Mouse (Mus musculus) embryonic stem cell, embryonic (primary cell): ENCODE results near the gene Ugt2a3.
"Not testable (repeated sequence)": the region's sequence is repeated elsewhere in the genome, so short reads cannot be mapped to it uniquely, and the experiment has no call there.

Experiments used
- CTCF ChIA-PET, 4 experiments: fragments of 300-600 bp in 2 of 4; fragments of 350-600 bp in 2 of 4; sonication (Branson Sonifier 250); formaldehyde crosslinking; loops; one replicate each; lab custom pipeline; 2022; ENCODE audit warnings: inconsistent platforms in 2 of 4; lab: Charles Lee
- POLR2A ChIA-PET, 4 experiments: fragments of 300-600 bp in 2 of 4; fragments of 350-600 bp in 2 of 4; sonication (Branson Sonifier 250); formaldehyde crosslinking; loops; one replicate each; lab custom pipeline; 2022; ENCODE audit warnings: antibody characterized with exemption in 4 of 4, inconsistent platforms in 1 of 4; lab: Charles Lee

Gene Ugt2a3

DNA sequence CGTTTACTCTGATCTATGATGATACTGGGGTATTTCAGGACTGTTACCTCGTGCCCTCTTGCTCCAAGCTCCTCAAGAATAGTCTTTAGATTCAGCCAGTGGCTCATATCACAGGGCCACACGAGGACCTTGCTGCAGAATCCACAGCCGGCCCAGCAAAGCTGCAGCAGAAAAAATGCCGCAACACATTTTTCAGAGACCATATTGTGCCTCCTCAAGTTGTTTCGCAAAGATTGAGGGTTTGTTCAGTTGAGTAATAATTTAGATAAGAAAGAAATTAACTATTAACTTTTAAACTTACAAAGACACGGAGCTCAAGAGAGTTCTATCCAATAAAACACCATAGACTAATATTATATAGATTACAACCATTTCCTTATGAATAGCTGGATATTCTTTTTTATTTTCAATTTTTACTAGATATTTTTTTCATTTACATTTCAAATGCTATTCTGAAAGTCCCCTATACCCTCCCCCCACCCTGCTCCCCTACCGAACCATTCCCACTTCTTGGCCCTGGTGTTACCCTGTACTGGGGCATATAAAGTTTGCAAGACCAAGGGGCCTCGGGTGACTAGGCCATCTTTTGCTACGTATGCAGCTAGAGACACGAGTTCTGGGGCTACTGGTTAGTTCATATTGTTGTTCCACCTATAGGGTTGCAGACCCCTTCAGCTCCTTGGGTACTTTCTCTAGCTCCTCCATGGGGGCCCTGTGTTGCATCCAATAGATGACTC lies at the start of gene Ugt2a3:
Gene Ugt2a3 (minus strand): TSS at position 235 of the 737 bp plus-strand sequence.
- POLR2A ChIA-PET = no interaction called here
- CTCF ChIA-PET = interaction anchor here in 1 of 4 experiments (0.6 kb wide), 1 partner anchor 1298 kb away, joined by 3 read pairs; no protein-coding TSS in a partner anchor

DNA sequence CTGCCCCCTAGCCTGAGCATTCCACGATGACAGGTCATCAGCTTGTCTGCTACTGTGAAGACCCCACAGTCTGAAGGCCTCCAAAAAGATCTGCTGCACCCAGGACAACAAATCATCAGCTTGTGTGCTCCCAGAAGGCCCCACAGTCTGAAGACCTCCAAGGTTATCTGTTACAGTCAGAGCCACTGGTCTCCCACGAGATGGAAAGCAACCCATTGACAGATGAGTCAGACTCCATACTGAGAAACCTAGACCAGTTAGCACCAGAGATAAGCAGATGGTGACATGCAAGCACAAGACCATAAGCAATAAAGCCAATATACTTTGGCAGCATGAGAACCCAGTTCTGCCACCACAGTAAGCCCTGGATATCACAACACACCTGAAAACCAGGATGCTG lies 43.2 kb upstream of the Ugt2a3 start:
- CTCF ChIA-PET = no interaction called here
- POLR2A ChIA-PET = no interaction called here

DNA sequence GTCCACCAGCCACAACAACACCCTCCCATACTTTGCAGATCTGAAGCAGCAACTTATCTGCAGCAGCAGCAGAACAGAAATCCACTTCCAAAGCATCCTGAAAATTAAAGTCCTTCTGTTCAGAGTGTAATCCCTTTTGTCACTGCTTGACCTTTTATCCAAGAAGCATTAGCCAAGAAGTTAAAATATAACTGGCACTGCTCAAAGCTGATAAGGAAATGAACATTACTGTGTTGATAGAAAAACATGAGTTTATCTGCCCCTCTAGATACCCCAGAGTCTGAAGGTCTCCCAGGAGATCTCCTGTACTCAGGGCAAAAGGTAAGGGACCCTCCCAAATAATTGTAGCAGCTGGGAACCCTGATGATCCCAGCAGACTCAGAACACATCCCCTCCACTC lies 42.8 kb upstream of the Ugt2a3 start:
- ChIA-PET CTCF (no interaction called here), POLR2A (no interaction called here)

GRCm38 (mm10) chr5:87375874-87376383 lies 38.9 kb upstream of the Ugt2a3 start:
- POLR2A ChIA-PET = interaction anchor here in 1 of 4 experiments (0.6 kb wide), 1 partner anchor 52 kb away, joined by 3 read pairs; no protein-coding TSS in a partner anchor

DNA sequence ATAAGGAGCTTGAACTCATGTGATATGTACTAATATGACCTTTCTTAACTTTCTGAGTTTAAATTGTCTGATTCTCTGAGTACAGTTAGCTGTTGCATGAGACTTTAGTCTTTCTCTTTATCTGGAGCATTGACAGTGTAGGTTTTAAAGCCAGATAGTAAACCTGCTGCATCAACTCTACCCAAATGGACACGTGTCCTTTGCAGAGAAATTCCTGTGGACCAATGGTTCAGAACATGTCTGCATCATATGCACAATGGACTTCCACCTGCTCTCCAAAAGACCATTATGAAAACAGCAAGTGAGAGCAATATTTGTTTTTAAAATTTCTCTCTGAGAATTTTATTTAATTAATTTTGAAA lies 36.5 kb upstream of the Ugt2a3 start:
- ChIA-PET CTCF (no interaction called here), POLR2A (no interaction called here)

More at GRCm38 (mm10) chr5:87375874-87376383, 38.9 kb upstream of the Ugt2a3 start:
- CTCF ChIA-PET = no interaction called here

DNA sequence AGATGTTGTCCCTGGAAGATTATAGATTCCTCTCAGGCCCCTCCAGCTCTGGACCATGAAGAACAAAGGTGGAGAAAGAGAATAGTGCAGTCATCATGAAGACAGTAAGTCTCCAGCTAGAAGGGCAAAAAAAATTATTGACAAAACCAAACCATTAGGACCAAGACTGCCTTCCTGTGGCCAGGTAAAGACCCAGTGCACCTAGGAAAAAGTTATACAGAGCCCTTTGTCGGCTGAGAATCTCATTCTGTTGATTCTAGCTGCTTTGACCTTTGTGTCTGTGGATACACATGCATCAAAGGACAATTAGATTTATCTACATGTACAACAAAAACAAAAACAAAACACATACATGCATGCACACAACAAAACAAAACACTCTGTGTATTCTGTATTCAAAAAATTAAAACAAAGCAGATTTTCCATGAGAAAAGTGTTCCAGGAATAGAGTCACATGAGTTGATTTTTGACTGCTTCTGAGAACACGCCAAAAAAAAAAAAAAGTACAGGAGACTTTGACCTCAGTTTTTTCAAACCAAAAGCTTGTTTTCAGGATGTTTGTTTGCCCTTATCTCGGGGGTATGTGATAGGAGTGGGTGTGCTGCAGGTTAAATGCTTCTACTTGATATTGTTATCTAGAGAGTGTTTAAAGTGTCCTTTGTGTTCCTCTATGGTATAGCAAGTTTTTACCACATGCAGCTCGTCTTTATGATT lies 36.0 kb upstream of the Ugt2a3 start:
- POLR2A ChIA-PET = not testable (repeated sequence)

DNA sequence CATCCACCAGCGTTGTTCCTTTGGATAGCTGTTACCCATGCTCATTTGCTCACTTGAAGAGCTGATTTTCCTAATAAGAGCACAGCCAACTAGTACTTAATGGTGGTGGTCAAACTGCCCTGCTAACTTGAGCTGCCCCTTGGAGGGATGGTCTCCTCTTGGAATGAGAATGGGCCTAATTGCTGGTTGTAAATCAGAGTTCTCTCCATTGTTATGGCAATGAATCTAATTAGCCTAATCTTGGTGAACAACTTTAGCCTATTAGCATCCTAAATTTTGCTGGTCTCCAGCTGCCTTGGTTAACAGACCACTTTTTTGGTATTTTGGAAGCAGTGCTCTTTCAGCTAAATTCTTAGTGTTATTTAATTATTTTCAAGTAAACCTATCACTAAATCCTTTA lies 13.4 kb upstream of the Ugt2a3 start:
- POLR2A ChIA-PET = interaction anchor here in 1 of 4 experiments (2.0 kb wide), 1 partner anchor 60 kb away, joined by 7 read pairs; no protein-coding TSS in a partner anchor

More for the DNA sequence above, 36.0 kb upstream of the Ugt2a3 start:
- CTCF ChIA-PET = not testable (repeated sequence)

DNA sequence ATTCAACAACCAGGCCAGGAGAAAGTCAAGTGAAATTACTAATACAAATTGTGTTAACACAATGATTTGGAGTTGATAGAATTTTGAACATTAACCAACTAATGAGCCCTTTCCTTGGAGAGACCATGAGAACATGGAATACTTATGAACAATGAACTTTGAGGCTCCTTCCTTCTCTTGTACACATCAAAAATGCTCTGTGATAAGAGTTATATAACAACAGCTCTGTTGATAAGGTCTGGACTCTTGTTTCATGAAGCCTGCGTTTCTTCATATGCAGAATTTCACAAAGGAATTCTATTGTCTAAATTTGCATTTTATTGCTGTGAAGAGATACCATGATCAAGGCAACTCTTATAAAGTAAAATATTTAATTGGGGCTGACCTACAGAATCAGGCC lies 12.2 kb upstream of the Ugt2a3 start:
- POLR2A ChIA-PET = interaction anchor here in 1 of 4 experiments (0.7 kb wide), 1 partner anchor 490 kb away, joined by 3 read pairs; no protein-coding TSS in a partner anchor
- CTCF ChIA-PET = not testable (repeated sequence)

More for the DNA sequence above, 13.4 kb upstream of the Ugt2a3 start:
- CTCF ChIA-PET = no interaction called here

GRCm38 (mm10) chr5:87347479-87348078 lies 10.6 kb upstream of the Ugt2a3 start:
- POLR2A ChIA-PET, CTCF ChIA-PET: not testable (repeated sequence)

DNA sequence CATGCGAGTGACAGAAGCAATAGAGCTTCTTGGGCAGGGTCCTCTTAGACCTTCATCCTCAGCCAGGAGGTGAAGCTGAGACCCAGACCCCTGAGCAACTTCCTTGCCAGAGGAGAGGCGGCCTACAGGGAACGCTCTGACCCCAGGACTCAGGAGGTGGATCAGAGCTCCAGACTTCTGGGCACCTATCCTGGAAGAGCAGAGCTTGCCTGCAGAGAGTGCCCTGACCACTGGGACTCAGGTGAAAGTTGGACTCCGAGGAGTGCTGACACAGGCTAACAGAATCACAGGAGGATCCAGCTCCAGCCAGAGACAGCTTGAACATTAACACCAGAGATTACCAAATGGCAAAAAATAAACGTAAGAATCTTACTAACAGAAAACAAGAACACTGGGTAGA lies 3.5 kb upstream of the Ugt2a3 start:
- ChIA-PET CTCF (no interaction called here), POLR2A (no interaction called here)

DNA sequence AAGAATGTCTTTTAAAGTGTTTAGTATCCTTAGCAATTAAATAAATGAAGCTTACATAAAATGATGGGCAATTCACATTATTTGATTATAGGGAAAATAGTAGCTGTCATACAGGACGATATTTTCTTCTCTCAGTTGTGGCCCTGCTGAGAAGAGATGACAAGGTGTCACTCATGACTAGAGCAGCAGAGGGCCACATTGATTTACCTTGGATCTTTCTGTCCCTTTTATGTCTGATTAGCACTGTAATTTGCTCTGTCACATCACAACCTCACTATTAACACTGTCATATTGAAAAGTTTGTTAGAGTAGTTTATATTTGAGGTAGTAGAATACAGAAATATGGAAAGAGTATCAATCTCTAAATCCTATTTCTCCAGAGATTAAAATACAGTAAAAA lies 1.8 kb downstream of the Ugt2a3 start:
- ChIA-PET CTCF (no interaction called here), POLR2A (no interaction called here)

DNA sequence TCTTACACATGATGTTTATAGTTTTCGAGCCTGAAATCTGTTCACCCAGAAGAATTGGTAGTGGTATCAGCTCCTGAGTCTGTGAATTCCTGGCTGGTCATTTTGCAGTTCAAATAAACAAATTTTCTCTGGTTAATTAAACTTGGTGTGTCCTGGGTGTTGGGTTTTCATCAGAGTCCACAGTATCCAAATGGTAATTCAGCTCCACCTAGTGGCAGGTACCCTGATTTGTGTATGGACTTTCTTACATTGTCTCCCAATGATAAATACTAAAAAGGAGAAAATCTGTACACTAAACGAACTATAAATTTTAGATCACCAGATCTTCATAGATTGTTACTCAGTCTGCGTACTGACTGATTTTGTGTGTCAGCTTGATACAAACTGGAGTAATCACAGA lies 3.4 kb downstream of the Ugt2a3 start:
- CTCF ChIA-PET = no interaction called here
- POLR2A ChIA-PET = no interaction called here

- CTCF ChIA-PET = no interaction called here
- POLR2A ChIA-PET = no interaction called here
Observed at GRCm38 (mm10) chr5:87311392-87311791, 25.6 kb downstream of the Ugt2a3 start.

GRCm38 (mm10) chr5:87286180-87286579 lies 50.8 kb downstream of the Ugt2a3 start:
- CTCF ChIA-PET = not testable (repeated sequence)

GRCm38 (mm10) chr5:87275986-87276385 lies 61.0 kb downstream of the Ugt2a3 start:
- CTCF ChIA-PET = interaction anchor here in 1 of 4 experiments (0.6 kb wide), 1 partner anchor 1444 kb away, joined by 3 read pairs; no protein-coding TSS in a partner anchor

More at GRCm38 (mm10) chr5:87286180-87286579, 50.8 kb downstream of the Ugt2a3 start:
- POLR2A ChIA-PET = not testable (repeated sequence)

GRCm38 (mm10) chr5:87275581-87275980 lies 61.4 kb downstream of the Ugt2a3 start:
- ChIA-PET POLR2A (no interaction called here), CTCF (no interaction called here)

More at GRCm38 (mm10) chr5:87275986-87276385, 61.0 kb downstream of the Ugt2a3 start:
- POLR2A ChIA-PET = not testable (repeated sequence)
